Mouse (Mus musculus): Measurements from ENCODE around the gene Cdk14. TPM values are rescaled to one million over a fixed set of nuclear protein-coding genes. Genes with fewer than 3 reads are reported as not detected.

Gene Cdk14
- polyA plus RNA-seq, 1 experiment, result 2.9 TPM

DNA sequence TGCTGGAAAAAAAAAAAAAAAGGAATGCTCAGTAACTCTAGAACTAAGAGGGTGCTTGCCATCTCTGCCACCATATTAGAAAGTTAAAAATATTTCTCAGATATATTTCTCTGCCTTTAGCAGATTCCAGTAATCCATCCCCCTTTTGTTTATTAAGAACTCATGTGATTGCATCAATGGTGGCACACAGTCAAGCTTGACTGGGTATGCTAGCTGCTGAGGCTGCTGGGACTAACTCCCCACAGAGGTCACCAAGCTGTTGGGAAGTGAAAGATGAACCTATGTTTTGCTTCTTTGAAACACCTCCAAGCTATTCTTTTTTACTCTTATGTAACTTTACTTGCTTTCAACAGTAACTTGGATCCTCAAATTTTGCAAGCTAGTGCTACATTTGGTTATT is 618.1 kb downstream of the Cdk14 start:
- TF ChIP-seq CTCF (IDR thresholded peaks at IDR 0.05; ENCODE audit: extremely low read depth, insufficient read depth, insufficient read length, insufficient replicate concordance) (no peak), POLR2A (IDR thresholded peaks at IDR 0.05; ENCODE audit: low read depth, low read length) (no peak)
- Histone ChIP-seq H3K27me3 (ENCODE audit: control insufficient read depth, insufficient read depth, low read length) (no peaks in the 10 kb centered on the region), H3K27ac (ENCODE audit: insufficient read depth, low read length) (no peak overlapping the region), H3K4me1 (ENCODE audit: control insufficient read depth, insufficient read depth, insufficient read length) (no peaks in the 10 kb centered on the region), H3K36me3 (ENCODE audit: control insufficient read depth, insufficient read depth, low read length) (no peaks in the 10 kb centered on the region), H3K4me3 (ENCODE audit: extremely low read depth, insufficient read depth, insufficient read length) (no peak overlapping the region)
- no peak for DNase-seq (ENCODE audit: low read depth in 1 of 2, low spot score in 2 of 2)

DNA sequence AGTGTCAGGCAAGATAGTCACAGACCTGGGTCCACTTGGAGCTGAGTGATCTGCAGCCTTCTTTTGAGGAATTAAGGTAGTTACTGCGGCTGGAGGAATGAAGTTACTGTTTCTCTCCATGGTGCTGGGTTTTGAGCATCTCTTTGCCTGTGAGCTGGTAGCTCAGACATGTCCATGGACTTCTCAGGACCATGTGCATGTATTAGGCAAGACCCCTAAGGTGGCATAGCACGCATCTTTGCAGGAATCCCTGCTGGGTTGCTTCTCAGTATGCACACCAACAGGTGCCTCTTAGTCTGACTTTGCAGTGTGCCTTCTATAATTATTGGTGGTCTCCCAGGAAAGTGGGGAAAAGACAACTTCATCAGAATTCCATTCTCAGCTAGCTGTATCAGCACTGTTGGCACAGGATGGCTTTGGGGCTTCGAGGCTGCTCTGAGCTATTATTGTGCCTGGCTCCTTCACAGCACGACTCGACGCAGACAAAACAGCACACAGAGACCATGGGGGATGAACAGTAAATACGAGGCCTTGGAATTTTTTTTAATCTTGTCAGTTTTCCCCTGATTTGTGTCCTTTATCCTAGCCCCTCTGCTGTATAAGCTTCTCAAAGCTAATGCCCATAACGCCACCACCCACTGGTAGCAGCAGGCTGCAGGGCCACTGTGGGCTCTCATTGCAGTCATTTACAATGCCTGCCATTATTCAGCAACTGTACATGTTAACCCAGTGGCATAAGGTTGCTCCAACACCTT is 618.8 kb downstream of the Cdk14 start:
- TF ChIP-seq CTCF (IDR thresholded peaks at IDR 0.05; ENCODE audit: extremely low read depth, insufficient read depth, insufficient read length, insufficient replicate concordance) (no peak), POLR2A (IDR thresholded peaks at IDR 0.05; ENCODE audit: low read depth, low read length) (no peak)
- 85% methylated on average over 8 of the region's 8 CpGs for WGBS

DNA sequence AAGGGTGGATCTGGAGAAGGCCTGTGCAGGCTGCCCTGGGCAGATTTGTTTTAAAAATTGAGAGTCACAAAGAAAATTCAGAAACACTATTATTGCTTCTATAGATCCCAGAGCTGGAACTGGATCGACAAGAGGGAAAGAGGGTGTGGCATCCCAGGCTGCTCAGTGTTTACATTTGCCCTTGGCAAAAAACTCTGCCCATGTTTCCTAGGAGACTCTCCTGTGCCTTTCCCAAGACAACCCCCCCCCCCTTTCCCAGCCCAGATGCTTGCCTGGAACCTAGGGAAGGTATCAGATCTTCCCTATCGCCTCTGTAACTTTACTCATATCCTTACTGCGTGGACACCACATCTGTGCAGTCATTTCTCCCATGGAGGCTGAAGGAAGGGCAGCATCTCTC is 628.9 kb downstream of the Cdk14 start:
- no peak for TF ChIP-seq CTCF (IDR thresholded peaks at IDR 0.05; ENCODE audit: extremely low read depth, insufficient read depth, insufficient read length, insufficient replicate concordance)
- TF ChIP-seq POLR2A (IDR thresholded peaks at IDR 0.05; ENCODE audit: low read depth, low read length), result no peak
- Histone ChIP-seq H3K27me3 (ENCODE audit: control insufficient read depth, insufficient read depth, low read length) (no peaks in the 10 kb centered on the region), H3K36me3 (ENCODE audit: control insufficient read depth, insufficient read depth, low read length) (no peaks in the 10 kb centered on the region), H3K27ac (ENCODE audit: insufficient read depth, low read length) (no peak overlapping the region), H3K4me3 (ENCODE audit: extremely low read depth, insufficient read depth, insufficient read length) (no peak overlapping the region), H3K4me1 (ENCODE audit: control insufficient read depth, insufficient read depth, insufficient read length) (no peaks in the 10 kb centered on the region)
- WGBS, result 82% methylated on average over 3 of the region's 3 CpGs
- DNase-seq (ENCODE audit: low read depth in 1 of 2, low spot score in 2 of 2), result no peak

More for the DNA sequence above, 618.8 kb downstream of the Cdk14 start:
- no peak overlapping the region for H3K4me3 ChIP-seq (ENCODE audit: extremely low read depth, insufficient read depth, insufficient read length)
- H3K27me3 ChIP-seq (ENCODE audit: control insufficient read depth, insufficient read depth, low read length), result no peaks in the 10 kb centered on the region
- DNase-seq (ENCODE audit: low read depth in 1 of 2, low spot score in 2 of 2), result no peak
- H3K27ac ChIP-seq (ENCODE audit: insufficient read depth, low read length), result no peak overlapping the region
- no peaks in the 10 kb centered on the region for H3K4me1 ChIP-seq (ENCODE audit: control insufficient read depth, insufficient read depth, insufficient read length)
- H3K36me3 ChIP-seq (ENCODE audit: control insufficient read depth, insufficient read depth, low read length), result no peaks in the 10 kb centered on the region

DNA sequence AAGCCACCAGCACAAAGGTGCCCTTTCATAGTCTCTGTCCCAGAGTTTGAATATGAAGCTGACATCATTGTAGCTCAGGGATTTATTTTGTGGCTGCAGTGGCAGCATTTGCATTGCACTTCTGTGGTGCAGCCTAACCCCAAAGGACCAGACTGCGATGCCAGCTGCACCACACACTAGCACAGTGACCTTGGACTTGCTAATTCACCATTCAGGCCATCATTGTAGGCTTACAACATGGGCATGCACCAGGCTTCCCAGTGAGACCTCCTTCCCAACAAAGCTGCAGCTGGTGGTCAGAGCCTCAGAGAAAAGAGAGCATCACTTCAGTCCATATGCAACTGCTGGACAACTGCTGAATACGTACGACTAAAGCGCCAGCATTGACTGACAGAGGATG is 629.8 kb downstream of the Cdk14 start:
- H3K4me3 ChIP-seq (ENCODE audit: extremely low read depth, insufficient read depth, insufficient read length), result no peak overlapping the region
- H3K36me3 ChIP-seq (ENCODE audit: control insufficient read depth, insufficient read depth, low read length), result no peaks in the 10 kb centered on the region
- TF ChIP-seq POLR2A (IDR thresholded peaks at IDR 0.05; ENCODE audit: low read depth, low read length), result no peak
- H3K27me3 ChIP-seq (ENCODE audit: control insufficient read depth, insufficient read depth, low read length), result no peaks in the 10 kb centered on the region
- H3K27ac ChIP-seq (ENCODE audit: insufficient read depth, low read length), result no peak overlapping the region
- 95% methylated on average over 4 of the region's 4 CpGs for WGBS
- DNase-seq (ENCODE audit: low read depth in 1 of 2, low spot score in 2 of 2), result no peak
- no peaks in the 10 kb centered on the region for H3K4me1 ChIP-seq (ENCODE audit: control insufficient read depth, insufficient read depth, insufficient read length)

DNA sequence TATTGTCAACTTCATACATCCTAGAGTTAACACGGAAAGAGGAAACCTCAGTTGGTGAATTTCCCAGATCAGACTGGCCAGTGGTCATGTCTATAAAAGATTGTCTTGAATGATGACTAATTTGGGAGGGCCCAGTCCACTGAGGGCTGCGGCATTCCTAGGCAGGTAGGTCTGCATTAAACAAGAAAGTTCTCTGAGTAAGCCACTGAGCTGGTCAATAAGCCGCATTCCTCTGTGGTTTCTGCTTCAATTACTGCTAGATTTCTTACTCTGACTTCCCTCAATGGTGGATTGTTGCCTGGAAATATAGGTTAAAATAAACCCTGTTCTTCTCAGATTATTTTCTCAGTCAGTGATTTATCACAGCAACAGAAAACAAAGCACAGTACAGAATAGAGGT is 631.6 kb downstream of the Cdk14 start:
- 86% methylated on average over 3 of the region's 3 CpGs for WGBS

DNA sequence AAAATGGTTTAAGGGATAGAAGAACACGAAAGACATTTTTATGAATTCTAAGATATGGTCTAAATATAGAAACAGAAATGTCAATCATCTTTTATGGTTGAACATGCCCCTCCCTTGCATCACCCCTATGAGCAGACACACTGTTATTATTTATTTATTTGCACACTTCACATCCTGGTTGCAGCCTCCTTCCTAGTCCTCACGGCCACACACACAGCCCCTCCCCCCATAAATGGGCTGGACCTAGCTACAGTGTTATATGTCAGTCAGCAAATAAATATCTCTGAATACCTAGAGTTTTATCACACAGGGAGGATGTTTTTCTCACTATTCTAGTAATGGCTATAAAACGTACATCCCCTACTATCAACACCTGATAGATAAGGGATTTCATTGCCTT is 633.3 kb downstream of the Cdk14 start:
- Histone ChIP-seq H3K4me3 (ENCODE audit: extremely low read depth, insufficient read depth, insufficient read length) (no peak overlapping the region), H3K27ac (ENCODE audit: insufficient read depth, low read length) (no peak overlapping the region), H3K4me1 (ENCODE audit: control insufficient read depth, insufficient read depth, insufficient read length) (no peaks in the 10 kb centered on the region), H3K27me3 (ENCODE audit: control insufficient read depth, insufficient read depth, low read length) (no peaks in the 10 kb centered on the region), H3K36me3 (ENCODE audit: control insufficient read depth, insufficient read depth, low read length) (no peaks in the 10 kb centered on the region)
- no peak for DNase-seq (ENCODE audit: low read depth in 1 of 2, low spot score in 2 of 2)
- 62% methylated on average over 3 of the region's 3 CpGs for WGBS
- TF ChIP-seq CTCF (IDR thresholded peaks at IDR 0.05; ENCODE audit: extremely low read depth, insufficient read depth, insufficient read length, insufficient replicate concordance) (no peak), POLR2A (IDR thresholded peaks at IDR 0.05; ENCODE audit: low read depth, low read length) (no peak)

More for the DNA sequence above, 631.6 kb downstream of the Cdk14 start:
- no peak for TF ChIP-seq CTCF (IDR thresholded peaks at IDR 0.05; ENCODE audit: extremely low read depth, insufficient read depth, insufficient read length, insufficient replicate concordance)
- Histone ChIP-seq H3K36me3 (ENCODE audit: control insufficient read depth, insufficient read depth, low read length) (no peaks in the 10 kb centered on the region), H3K4me3 (ENCODE audit: extremely low read depth, insufficient read depth, insufficient read length) (no peak overlapping the region), H3K27me3 (ENCODE audit: control insufficient read depth, insufficient read depth, low read length) (no peaks in the 10 kb centered on the region), H3K27ac (ENCODE audit: insufficient read depth, low read length) (no peak overlapping the region), H3K4me1 (ENCODE audit: control insufficient read depth, insufficient read depth, insufficient read length) (no peaks in the 10 kb centered on the region)
- no peak for DNase-seq (ENCODE audit: low read depth in 1 of 2, low spot score in 2 of 2)

DNA sequence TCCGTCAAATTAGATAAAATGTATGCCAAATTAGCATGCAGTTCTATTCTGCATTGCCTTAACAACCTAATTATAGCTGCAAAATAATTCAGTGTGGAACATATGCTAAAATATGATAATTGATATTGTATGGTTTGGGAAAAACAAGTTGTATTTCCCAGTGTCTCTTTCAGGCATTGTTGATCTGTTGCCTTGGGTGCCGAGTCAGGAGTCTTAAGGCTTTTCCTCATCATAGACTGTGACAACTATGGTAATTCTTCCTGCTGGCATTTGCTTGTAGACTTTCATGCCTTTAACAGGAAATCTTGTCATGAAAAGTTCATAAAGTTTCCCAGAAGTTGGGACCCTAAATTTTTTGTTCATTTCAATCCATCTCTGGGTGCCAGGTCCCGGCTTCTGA is 641.8 kb downstream of the Cdk14 start:
- Histone ChIP-seq H3K4me3 (ENCODE audit: extremely low read depth, insufficient read depth, insufficient read length) (no peak overlapping the region), H3K4me1 (ENCODE audit: control insufficient read depth, insufficient read depth, insufficient read length) (no peaks in the 10 kb centered on the region), H3K27me3 (ENCODE audit: control insufficient read depth, insufficient read depth, low read length) (no peaks in the 10 kb centered on the region), H3K36me3 (ENCODE audit: control insufficient read depth, insufficient read depth, low read length) (no peaks in the 10 kb centered on the region), H3K27ac (ENCODE audit: insufficient read depth, low read length) (no peak overlapping the region)
- 85% methylated on average over 3 of the region's 3 CpGs for WGBS
- DNase-seq (ENCODE audit: low read depth in 1 of 2, low spot score in 2 of 2), result no peak
- TF ChIP-seq POLR2A (IDR thresholded peaks at IDR 0.05; ENCODE audit: low read depth, low read length), result no peak
- TF ChIP-seq CTCF (IDR thresholded peaks at IDR 0.05; ENCODE audit: extremely low read depth, insufficient read depth, insufficient read length, insufficient replicate concordance), result no peak

Measured in spleen, adult 2 months (tissue).